Comparison of ENCODE assay signal across 10 mouse cellular contexts in genomic region chr7:16918014-16918413, GRCm38 (mm10). TPM values are rescaled to one million over a fixed set of nuclear protein-coding genes. Genes with fewer than 3 reads are reported as not detected.
DNase-seq lines count a peak whose midpoint lies in the region; ATAC-seq lines count a peak whose summit lies in the region.
"Had no signal": no experiment of that assay in that cellular context is flagged by ENCODE, and none has a peak within 500 bp of the region (broad histone marks: within the 10 kb centered on the region; RNA-seq: fewer than 3 reads in every experiment).

No protein-coding gene starts in this region.

- no peak overlapping the region for H3K9ac ChIP-seq in hindbrain, embryonic 15.5 days

- H3K9me3 ChIP-seq in hindbrain, embryonic 15.5 days: no peaks in the 10 kb centered on the region
- no peaks in the 10 kb centered on the region for H3K9me3 ChIP-seq in hindbrain, embryonic 10.5 days

- intact Hi-C loops in left cerebral cortex, postnatal 36 days (cut with DNase I): no loop called here

- WGBS in hindbrain, embryonic 15.5 days: 47% methylated on average over 9 of the region's 9 CpGs
- WGBS in hindbrain, embryonic 10.5 days: 84% methylated on average over 9 of the region's 9 CpGs

- H3K4me2 ChIP-seq in hindbrain, embryonic 15.5 days: no peak overlapping the region
- H3K4me2 ChIP-seq: midbrain, embryonic 11.5 days had no signal

- peaks cover 57% of the 10 kb centered on the region for H3K4me1 ChIP-seq in hindbrain, embryonic 15.5 days (replicated peaks)
- peaks cover 59% of the 10 kb centered on the region for H3K4me1 ChIP-seq in hindbrain, embryonic 10.5 days (replicated peaks)

- peak overlapping the region; percentile 22; the same call in 1 of the 2 replicates for H3K27ac ChIP-seq in hindbrain, embryonic 15.5 days (replicated peaks)
- no peak overlapping the region for H3K27ac ChIP-seq in hindbrain, embryonic 10.5 days

- no peak for ATAC-seq in hindbrain, embryonic 15.5 days (ENCODE audit: low FRiP score, low read depth)

- no peak overlapping the region for H3K4me3 ChIP-seq in hindbrain, embryonic 15.5 days
- H3K4me3 ChIP-seq in hindbrain, embryonic 10.5 days: no peak overlapping the region

- peaks cover 48% of the 10 kb centered on the region for H3K36me3 ChIP-seq in hindbrain, embryonic 15.5 days
- peaks cover 78% of the 10 kb centered on the region for H3K36me3 ChIP-seq in hindbrain, embryonic 10.5 days

- DNase-seq in hindbrain, embryonic 10.5 days (ENCODE audit: low spot score): no peak
- DNase-seq in cerebellum, adult 8-10 months: peak; percentile 42
- peak; percentile 31 to 51 for DNase-seq in cerebellum, postnatal 25 days
- peak; percentile 78 to 87 for DNase-seq in left cerebral cortex, postnatal 36 days (ENCODE audit: low spot score in 2 of 2)
- no peak for DNase-seq in kidney, adult 8-10 months
- no peak for DNase-seq in urinary bladder, postnatal 36 days (ENCODE audit: low spot score in 2 of 2)
- DNase-seq: gastrocnemius, postnatal 10 days; lung, adult 18-20 months had no signal

- H3K27me3 ChIP-seq in hindbrain, embryonic 15.5 days: no peaks in the 10 kb centered on the region
- no peaks in the 10 kb centered on the region for H3K27me3 ChIP-seq in hindbrain, embryonic 10.5 days (ENCODE audit: insufficient read depth, poor library complexity, severe bottlenecking)

RNA-seq across cellular contexts. Expression of gene Calm3, which starts 5.9 kb away (rescaled TPM):
- 382 and 391 TPM in 2 replicates for polyA plus RNA-seq in hindbrain, embryonic 15.5 days (2015; fragmentation: Nextera tagmentation; extraction: Ambion mirVana)
- polyA plus RNA-seq in hindbrain, embryonic 10.5 days (2016; fragmentation: Nextera tagmentation; extraction: Ambion mirVana): 170 and 245 TPM in 2 replicates
- 1,000 to 10,000 TPM; 1,705 to 2,029 TPM for total RNA-seq in left cerebral cortex, postnatal 36 days (2021)

RNA-seq across cellular contexts. Expression of gene Ptgir, which starts 11.7 kb away (rescaled TPM):
- 0.13 and 0.52 TPM in 2 replicates for polyA plus RNA-seq in hindbrain, embryonic 15.5 days (2015; fragmentation: Nextera tagmentation; extraction: Ambion mirVana)
- polyA plus RNA-seq in hindbrain, embryonic 10.5 days (2016; fragmentation: Nextera tagmentation; extraction: Ambion mirVana): 0.77 and 1.5 TPM in 2 replicates
- under 1 TPM in 1 of 2 experiments, not detected in 1; 0.10 TPM for total RNA-seq in left cerebral cortex, postnatal 36 days (2021)

RNA-seq across cellular contexts. Expression of gene Gng8, which starts 26.4 kb away (rescaled TPM):
- polyA plus RNA-seq in hindbrain, embryonic 15.5 days (2015; fragmentation: Nextera tagmentation; extraction: Ambion mirVana): 1.3 and 5.3 TPM in 2 replicates
- polyA plus RNA-seq in hindbrain, embryonic 10.5 days (2016; fragmentation: Nextera tagmentation; extraction: Ambion mirVana): 7.1 and 9.0 TPM in 2 replicates
- 1 to 10 TPM; 2.8 to 4.0 TPM for total RNA-seq in left cerebral cortex, postnatal 36 days (2021)

RNA-seq across cellular contexts. Expression of gene Pnmal2, which starts 26.5 kb away (rescaled TPM):
- polyA plus RNA-seq in hindbrain, embryonic 15.5 days (2015; fragmentation: Nextera tagmentation; extraction: Ambion mirVana): 142 and 150 TPM in 2 replicates
- polyA plus RNA-seq in hindbrain, embryonic 10.5 days (2016; fragmentation: Nextera tagmentation; extraction: Ambion mirVana): 4.0 and 12.2 TPM in 2 replicates
- total RNA-seq in left cerebral cortex, postnatal 36 days (2021): 100 to 1,000 TPM; 249 to 288 TPM

RNA-seq across cellular contexts. Expression of gene Pnmal1, which starts 41.5 kb away (rescaled TPM):
- 52.6 and 57.5 TPM in 2 replicates for polyA plus RNA-seq in hindbrain, embryonic 15.5 days (2015; fragmentation: Nextera tagmentation; extraction: Ambion mirVana)
- polyA plus RNA-seq in hindbrain, embryonic 10.5 days (2016; fragmentation: Nextera tagmentation; extraction: Ambion mirVana): 5.8 and 12.7 TPM in 2 replicates
- 100 to 1,000 TPM; 109 to 111 TPM for total RNA-seq in left cerebral cortex, postnatal 36 days (2021)

Comparison
In these comparisons a context has a peak if more than half of its experiments do, and no peak if none do; other contexts are left out.
1. DNase-seq: peak in cerebellum, adult 8-10 months (single experiment), cerebellum, postnatal 25 days (2 of 2) and left cerebral cortex, postnatal 36 days (2 of 2); none in hindbrain, embryonic 10.5 days (single experiment), kidney, adult 8-10 months (0 of 2) and urinary bladder, postnatal 36 days (0 of 2).